Mouse (Mus musculus) CD8-positive naive resting alpha-beta T cell, adult 2 months (primary cell): ENCODE data around the gene Mier3.

ENCODE experiments used
- DNase-seq, 2 experiments: peaks; one replicate each; pipeline ENCODE4 v3.0.0; 2022; ENCODE audit warnings: low read depth in 2 of 2, low spot score in 2 of 2

Gene Mier3

GRCm38 (mm10) chr13:111680679-111681078 lies at the start of gene Mier3:
Mier3 (plus strand) TSS chr13:111680979.
- no peak for DNase-seq

- peak in 1 of 2 experiments; percentile 7 for DNase-seq
Observed at GRCm38 (mm10) chr13:111634163-111635160, 46.3 kb upstream of the Mier3 start.

- DNase-seq, result no peak
Observed at GRCm38 (mm10) chr13:111640319-111640718, 40.5 kb upstream of the Mier3 start.

GRCm38 (mm10) chr13:111643636-111644035 lies 37.1 kb upstream of the Mier3 start:
- no peak for DNase-seq

- no peak for DNase-seq
Observed at GRCm38 (mm10) chr13:111646204-111646603, 34.6 kb upstream of the Mier3 start.

GRCm38 (mm10) chr13:111647279-111647678 lies 33.5 kb upstream of the Mier3 start:
- DNase-seq, result no peak

GRCm38 (mm10) chr13:111651020-111651419 lies 29.8 kb upstream of the Mier3 start:
- no peak for DNase-seq

GRCm38 (mm10) chr13:111655273-111655672 lies 25.5 kb upstream of the Mier3 start:
- DNase-seq, result no peak

GRCm38 (mm10) chr13:111655856-111656255 lies 24.9 kb upstream of the Mier3 start:
- DNase-seq, result peak in 1 of 2 experiments; percentile 7

- no peak for DNase-seq
Observed at GRCm38 (mm10) chr13:111656309-111656708, 24.5 kb upstream of the Mier3 start.

GRCm38 (mm10) chr13:111656769-111657168 lies 24.0 kb upstream of the Mier3 start:
- no peak for DNase-seq

GRCm38 (mm10) chr13:111658501-111659280 lies 22.1 kb upstream of the Mier3 start:
- DNase-seq, result no peak

GRCm38 (mm10) chr13:111659430-111659829 lies 21.3 kb upstream of the Mier3 start:
- DNase-seq, result no peak

- DNase-seq, result no peak
Observed at GRCm38 (mm10) chr13:111660072-111660471, 20.7 kb upstream of the Mier3 start.

GRCm38 (mm10) chr13:111660556-111660955 lies 20.2 kb upstream of the Mier3 start:
- DNase-seq, result no peak

- no peak for DNase-seq
Observed at GRCm38 (mm10) chr13:111668016-111668415, 12.8 kb upstream of the Mier3 start.

GRCm38 (mm10) chr13:111676841-111677240 lies 3.9 kb upstream of the Mier3 start:
- no peak for DNase-seq

GRCm38 (mm10) chr13:111684056-111684625 lies 3.4 kb downstream of the Mier3 start:
- no peak for DNase-seq

GRCm38 (mm10) chr13:111685751-111686462 lies 5.1 kb downstream of the Mier3 start:
- DNase-seq, result peak; percentile 78 to 79

GRCm38 (mm10) chr13:111686522-111687284 lies 5.9 kb downstream of the Mier3 start:
- peak in 1 of 2 experiments; percentile 6 for DNase-seq
